Mouse (Mus musculus): ENCODE measurements around the gene Cubn. TPM values are rescaled to one million over a fixed set of nuclear protein-coding genes. Genes with fewer than 3 reads are reported as not detected.

Cubn gene
- polyA plus RNA-seq, 1 experiment from 2014 or later: 0.13 TPM

DNA sequence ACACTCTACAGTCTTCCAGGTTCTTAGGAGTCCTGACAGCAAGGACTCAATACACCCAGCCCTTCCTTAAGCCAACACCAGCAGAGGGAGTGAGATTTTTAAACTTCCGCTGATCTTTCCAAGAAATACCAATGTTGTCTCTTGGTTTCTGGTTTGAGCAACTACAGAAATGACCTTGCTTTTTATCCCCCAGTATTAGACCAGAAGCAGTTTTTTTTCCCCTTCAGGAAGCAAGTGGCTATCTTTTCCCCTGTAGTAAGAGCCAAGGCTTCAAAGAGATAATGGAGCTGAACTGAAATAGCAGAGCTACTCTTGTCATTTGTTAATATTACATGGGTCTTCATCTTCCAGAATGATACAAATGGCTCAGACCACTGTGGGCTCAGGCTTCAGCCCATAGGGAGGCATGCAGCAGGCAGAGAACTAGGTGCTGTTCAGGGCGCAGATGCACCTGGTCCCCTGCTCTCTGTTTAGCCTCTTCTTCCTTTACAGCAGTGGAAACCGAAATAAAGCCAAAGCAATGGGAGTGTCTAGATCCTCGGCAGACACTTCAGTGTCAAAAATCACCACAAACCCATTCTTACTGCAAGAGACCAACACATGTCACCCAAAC lies 222.8 kb downstream of the Cubn start:
- H3K27me3 ChIP-seq: no peaks in the 10 kb centered on the region
- peaks cover 8% of the 10 kb centered on the region; the same call in 1 of the 2 replicates for H3K4me1 ChIP-seq
- H3K9me3 ChIP-seq: no peaks in the 10 kb centered on the region
- no peak for ATAC-seq (ENCODE audit: insufficient number of reproducible peaks, insufficient read depth, low FRiP score, low TSS enrichment)
- H3K4me2 ChIP-seq (replicated peaks): no peak overlapping the region
- H3K9ac ChIP-seq: no peak overlapping the region
- H3K4me3 ChIP-seq: no peak overlapping the region
- WGBS: 93% methylated on average over 4 of the region's 4 CpGs
- no peak overlapping the region for H3K27ac ChIP-seq
- H3K36me3 ChIP-seq: no peaks in the 10 kb centered on the region

- Histone ChIP-seq H3K4me3 (no peak overlapping the region), H3K36me3 (no peaks in the 10 kb centered on the region), H3K9me3 (no peaks in the 10 kb centered on the region), H3K27ac (no peak overlapping the region), H3K27me3 (no peaks in the 10 kb centered on the region), H3K9ac (no peak overlapping the region), H3K4me1 (no peaks in the 10 kb centered on the region), H3K4me2 (replicated peaks) (no peak overlapping the region)
- ATAC-seq (ENCODE audit: insufficient number of reproducible peaks, insufficient read depth, low FRiP score, low TSS enrichment): no peak
- 49% methylated on average over 4 of the region's 4 CpGs for WGBS
Observed at GRCm38 (mm10) chr2:13264875-13265274, 226.7 kb downstream of the Cubn start.

- no peaks in the 10 kb centered on the region for H3K27me3 ChIP-seq
- H3K4me1 ChIP-seq: no peaks in the 10 kb centered on the region
- no peak overlapping the region for H3K9ac ChIP-seq
- no peaks in the 10 kb centered on the region for H3K9me3 ChIP-seq
- no peaks in the 10 kb centered on the region for H3K36me3 ChIP-seq
- no peak overlapping the region for H3K27ac ChIP-seq
- H3K4me2 ChIP-seq (replicated peaks): no peak overlapping the region
- no peak for ATAC-seq (ENCODE audit: insufficient number of reproducible peaks, insufficient read depth, low FRiP score, low TSS enrichment)
- 53% methylated on average over 4 of the region's 4 CpGs for WGBS
- no peak overlapping the region for H3K4me3 ChIP-seq
Observed at GRCm38 (mm10) chr2:13263150-13263549, 228.5 kb downstream of the Cubn start.

DNA sequence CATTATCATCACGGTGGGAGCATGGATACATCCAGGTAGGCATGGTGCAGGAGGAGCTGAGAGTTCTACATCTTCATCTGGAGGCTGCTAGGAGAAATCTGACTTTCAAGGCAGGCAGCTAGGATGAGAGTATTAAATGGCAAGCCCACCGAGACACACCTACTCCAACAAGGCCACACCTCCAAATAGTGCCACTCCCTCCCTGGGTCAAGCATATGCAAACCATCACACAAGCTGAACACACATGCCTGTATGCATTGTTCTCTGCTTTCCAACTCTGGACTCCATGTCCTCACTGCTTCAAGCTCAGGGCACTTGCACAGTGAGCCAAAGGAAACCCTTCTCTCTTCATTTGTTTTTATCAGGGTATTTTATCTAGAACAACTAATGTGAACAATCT lies 233.0 kb downstream of the Cubn start:
- H3K9ac ChIP-seq: no peak overlapping the region
- H3K36me3 ChIP-seq: 0 out of 2 replicates have a peak, but pooled peaks cover 2% of the 10 kb centered on the region
- no peak overlapping the region for H3K27ac ChIP-seq
- ATAC-seq (ENCODE audit: insufficient number of reproducible peaks, insufficient read depth, low FRiP score, low TSS enrichment): no peak
- no peaks in the 10 kb centered on the region for H3K4me1 ChIP-seq
- no peak overlapping the region for H3K4me2 ChIP-seq (replicated peaks)
- no peaks in the 10 kb centered on the region for H3K9me3 ChIP-seq
- no peak overlapping the region for H3K4me3 ChIP-seq
- WGBS: 72% methylated on average over 2 of the region's 2 CpGs
- H3K27me3 ChIP-seq: no peaks in the 10 kb centered on the region

- WGBS: 59% methylated on average over 9 of the region's 9 CpGs
- Histone ChIP-seq H3K4me3 (no peak overlapping the region), H3K36me3 (no peaks in the 10 kb centered on the region), H3K4me2 (replicated peaks) (no peak overlapping the region), H3K4me1 (no peaks in the 10 kb centered on the region), H3K27me3 (no peaks in the 10 kb centered on the region), H3K9ac (no peak overlapping the region), H3K9me3 (no peaks in the 10 kb centered on the region), H3K27ac (no peak overlapping the region)
- ATAC-seq (ENCODE audit: insufficient number of reproducible peaks, insufficient read depth, low FRiP score, low TSS enrichment): no peak
Observed at GRCm38 (mm10) chr2:13240711-13241110, 250.9 kb downstream of the Cubn start.

GRCm38 (mm10) chr2:13237140-13237901 lies 254.3 kb downstream of the Cubn start:
- H3K27me3 ChIP-seq: no peaks in the 10 kb centered on the region
- ATAC-seq (ENCODE audit: insufficient number of reproducible peaks, insufficient read depth, low FRiP score, low TSS enrichment): no peak
- no peaks in the 10 kb centered on the region for H3K9me3 ChIP-seq
- H3K36me3 ChIP-seq: no peaks in the 10 kb centered on the region
- H3K9ac ChIP-seq: no peak overlapping the region
- H3K4me1 ChIP-seq: 0 out of 2 replicates have a peak, but pooled peaks cover 3% of the 10 kb centered on the region
- H3K27ac ChIP-seq: no peak overlapping the region
- H3K4me3 ChIP-seq: no peak overlapping the region
- H3K4me2 ChIP-seq (replicated peaks): no peak overlapping the region
- WGBS: 62% methylated on average over 8 of the region's 8 CpGs

- H3K36me3 ChIP-seq: no peaks in the 10 kb centered on the region
Observed at GRCm38 (mm10) chr2:13235696-13236095, 255.9 kb downstream of the Cubn start.

GRCm38 (mm10) chr2:13234796-13235195 lies 256.8 kb downstream of the Cubn start:
- Histone ChIP-seq H3K4me2 (replicated peaks) (no peak overlapping the region), H3K27ac (no peak overlapping the region), H3K4me3 (no peak overlapping the region), H3K27me3 (no peaks in the 10 kb centered on the region), H3K9me3 (no peaks in the 10 kb centered on the region), H3K4me1 (0 out of 2 replicates have a peak, but pooled peaks cover 3% of the 10 kb centered on the region), H3K36me3 (no peaks in the 10 kb centered on the region), H3K9ac (no peak overlapping the region)
- no peak for ATAC-seq (ENCODE audit: insufficient number of reproducible peaks, insufficient read depth, low FRiP score, low TSS enrichment)
- WGBS: 92% methylated on average over 10 of the region's 10 CpGs

More at GRCm38 (mm10) chr2:13235696-13236095, 255.9 kb downstream of the Cubn start:
- Histone ChIP-seq H3K4me3 (no peak overlapping the region), H3K9ac (no peak overlapping the region), H3K27ac (no peak overlapping the region), H3K9me3 (no peaks in the 10 kb centered on the region), H3K4me2 (replicated peaks) (no peak overlapping the region), H3K27me3 (no peaks in the 10 kb centered on the region), H3K4me1 (0 out of 2 replicates have a peak, but pooled peaks cover 3% of the 10 kb centered on the region)
- no peak for ATAC-seq (ENCODE audit: insufficient number of reproducible peaks, insufficient read depth, low FRiP score, low TSS enrichment)
- 62% methylated on average over 5 of the region's 5 CpGs for WGBS

DNA sequence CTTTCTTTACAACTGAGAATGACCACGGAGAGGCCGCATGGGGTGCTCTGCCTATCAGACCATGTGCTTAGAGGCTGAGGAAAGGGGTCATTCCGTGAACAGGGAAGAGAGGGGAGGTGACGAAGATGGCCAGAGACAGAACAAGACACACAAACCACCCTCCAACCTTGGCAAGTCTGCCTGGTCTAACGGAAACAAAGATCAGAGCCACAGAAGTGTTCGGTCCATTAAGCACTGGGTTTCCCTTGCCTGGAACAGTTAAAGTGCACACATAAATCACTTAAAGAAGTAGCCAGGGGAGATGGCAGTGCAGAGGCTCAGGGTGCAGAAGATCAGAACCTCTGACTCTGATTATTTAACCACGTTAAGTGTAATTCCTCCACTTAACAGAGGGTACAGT lies 257.7 kb downstream of the Cubn start:
- H3K4me1 ChIP-seq: 0 out of 2 replicates have a peak, but pooled peaks cover 3% of the 10 kb centered on the region
- no peaks in the 10 kb centered on the region for H3K9me3 ChIP-seq
- no peak overlapping the region for H3K4me2 ChIP-seq (replicated peaks)
- no peak overlapping the region for H3K9ac ChIP-seq
- H3K36me3 ChIP-seq: no peaks in the 10 kb centered on the region
- no peak for ATAC-seq (ENCODE audit: insufficient number of reproducible peaks, insufficient read depth, low FRiP score, low TSS enrichment)
- H3K27me3 ChIP-seq: no peaks in the 10 kb centered on the region
- 64% methylated on average over 7 of the region's 7 CpGs for WGBS
- H3K27ac ChIP-seq: no peak overlapping the region
- no peak overlapping the region for H3K4me3 ChIP-seq

GRCm38 (mm10) chr2:13233254-13233835 lies 258.3 kb downstream of the Cubn start:
- H3K4me3 ChIP-seq: no peak overlapping the region
- no peaks in the 10 kb centered on the region for H3K9me3 ChIP-seq
- WGBS: 68% methylated on average over 12 of the region's 12 CpGs
- H3K36me3 ChIP-seq: no peaks in the 10 kb centered on the region
- 0 out of 2 replicates have a peak, but pooled peaks cover 3% of the 10 kb centered on the region for H3K4me1 ChIP-seq
- no peak for ATAC-seq (ENCODE audit: insufficient number of reproducible peaks, insufficient read depth, low FRiP score, low TSS enrichment)
- no peaks in the 10 kb centered on the region for H3K27me3 ChIP-seq
- no peak overlapping the region for H3K27ac ChIP-seq
- H3K9ac ChIP-seq: no peak overlapping the region
- H3K4me2 ChIP-seq (replicated peaks): no peak overlapping the region

DNA sequence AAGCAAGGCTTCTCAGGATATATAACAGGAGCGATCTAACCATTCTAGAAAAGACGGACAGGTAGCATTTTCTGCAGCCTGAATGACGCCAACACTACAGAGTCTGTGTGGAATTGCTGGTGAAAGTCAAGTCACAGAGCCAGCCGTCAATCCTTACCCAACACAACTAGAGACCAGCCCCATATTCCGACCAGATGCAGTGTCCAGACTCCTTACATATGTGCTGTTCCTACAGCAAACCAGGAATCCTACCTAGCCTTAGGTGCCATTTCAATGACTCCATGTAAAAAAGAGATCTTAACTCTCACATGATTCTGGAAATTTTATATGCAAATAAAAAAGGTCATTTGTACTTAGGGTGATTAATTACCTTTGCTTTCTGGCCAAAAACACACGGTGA lies 259.3 kb downstream of the Cubn start:
- H3K9ac ChIP-seq: no peak overlapping the region
- H3K27me3 ChIP-seq: no peaks in the 10 kb centered on the region
- H3K9me3 ChIP-seq: no peaks in the 10 kb centered on the region
- WGBS: 85% methylated on average over 6 of the region's 6 CpGs
- H3K4me2 ChIP-seq (replicated peaks): no peak overlapping the region
- H3K4me3 ChIP-seq: no peak overlapping the region
- ATAC-seq (ENCODE audit: insufficient number of reproducible peaks, insufficient read depth, low FRiP score, low TSS enrichment): no peak
- H3K36me3 ChIP-seq: no peaks in the 10 kb centered on the region
- 0 out of 2 replicates have a peak, but pooled peaks cover 3% of the 10 kb centered on the region for H3K4me1 ChIP-seq
- no peak overlapping the region for H3K27ac ChIP-seq

- no peak overlapping the region for H3K9ac ChIP-seq
- no peaks in the 10 kb centered on the region for H3K36me3 ChIP-seq
- no peak overlapping the region for H3K27ac ChIP-seq
- H3K4me2 ChIP-seq (replicated peaks): no peak overlapping the region
- H3K27me3 ChIP-seq: no peaks in the 10 kb centered on the region
- no peaks in the 10 kb centered on the region for H3K9me3 ChIP-seq
- no peak overlapping the region for H3K4me3 ChIP-seq
- 84% methylated on average over 3 of the region's 3 CpGs for WGBS
- ATAC-seq (ENCODE audit: insufficient number of reproducible peaks, insufficient read depth, low FRiP score, low TSS enrichment): no peak
- H3K4me1 ChIP-seq: 0 out of 2 replicates have a peak, but pooled peaks cover 3% of the 10 kb centered on the region
Observed at GRCm38 (mm10) chr2:13229686-13230085, 261.9 kb downstream of the Cubn start.

Data from embryonic facial prominence, embryonic 12.5 days (tissue).